Mouse (Mus musculus) CH12.LX (cell line): ENCODE results near the gene Polr2b. TPM values are rescaled to one million over a fixed set of nuclear protein-coding genes. Genes with fewer than 3 reads are reported as not detected.

ENCODE experiments used
- DNase-seq: peaks from one replicate; pipeline ENCODE4 v3.0.0-alpha.2; 2013; ENCODE audit errors: extremely low read depth
- H3K27ac ChIP-seq: 2 replicates; pipeline ENCODE4 v1.5.1; 2012; ENCODE audit warnings: low read depth, mild to moderate bottlenecking, control low read depth, moderate library complexity; ENCODE audit not compliant: insufficient read depth
- H3K27me3 ChIP-seq: replicated peaks from 2 replicates; pipeline ENCODE3; 2012; ENCODE audit warnings: inconsistent platforms
- H3K36me3 ChIP-seq, 2 experiments: replicated peaks in 1 of 2; 2 replicates each; pipeline versions ENCODE3 to v1.6.1; 2012; ENCODE audit warnings: inconsistent platforms in 1 of 2, low read length in 1 of 2, mild to moderate bottlenecking in 1 of 2, mixed read lengths in 1 of 2, moderate library complexity in 1 of 2; ENCODE audit not compliant: control insufficient read depth in 1 of 2, insufficient read depth in 1 of 2
- H3K4me1 ChIP-seq, 2 experiments: 2 replicates each; pipeline ENCODE4 v1.6.1; 2012; ENCODE audit warnings: inconsistent platforms in 1 of 2, moderate library complexity in 1 of 2; ENCODE audit not compliant: insufficient read depth in 2 of 2, control insufficient read depth in 1 of 2
- H3K4me2 ChIP-seq: 2 replicates; pipeline ENCODE4 v1.6.1; 2012; ENCODE audit warnings: low read depth, mild to moderate bottlenecking, control low read depth; ENCODE audit not compliant: poor library complexity, insufficient read depth, severe bottlenecking
- H3K4me3 ChIP-seq, 3 experiments: fragments of 150-350 bp in 1 of 3; sonication (generic) in 1 of 3; replicated peaks in 1 of 3; 2 replicates each; pipeline versions ENCODE3 to v1.5.1; 2011 to 2012; ENCODE audit warnings: low read depth in 2 of 3, low read length in 2 of 3, mild to moderate bottlenecking in 2 of 3, moderate library complexity in 2 of 3, control low read depth in 1 of 3, improper control_type of control experiment in 1 of 3, inconsistent platforms in 1 of 3, mixed read lengths in 1 of 3; ENCODE audit not compliant: poor library complexity in 1 of 3
- H3K79me2 ChIP-seq: replicated peaks from 2 replicates; pipeline ENCODE4 v1.6.1; 2012; ENCODE audit warnings: mild to moderate bottlenecking, moderate library complexity; ENCODE audit not compliant: control insufficient read depth, poor library complexity, insufficient read depth, severe bottlenecking; ENCODE audit errors: extremely low read depth
- H3K9ac ChIP-seq: 2 replicates; pipeline ENCODE4 v1.6.1; 2012; ENCODE audit warnings: low read depth, mild to moderate bottlenecking, control low read depth, moderate library complexity; ENCODE audit not compliant: insufficient read depth
- H3K9me3 ChIP-seq: replicated peaks from 2 replicates; pipeline ENCODE3; 2012; ENCODE audit warnings: low read length, inconsistent platforms, mixed read lengths
- CTCF ChIP-seq, 2 experiments: IDR thresholded peaks in 1 of 2; conservative IDR thresholded peaks in 1 of 2; 2 replicates each; pipeline ENCODE4 v1.5.1; 2011 to 2012; ENCODE audit warnings: low read depth in 2 of 2, low read length in 2 of 2, improper control_type of control experiment in 1 of 2, inconsistent platforms in 1 of 2, mild to moderate bottlenecking in 1 of 2, moderate library complexity in 1 of 2
- ETS1 ChIP-seq: conservative IDR thresholded peaks from 2 replicates; pipeline ENCODE4 v1.6.1; 2012; ENCODE audit warnings: low read depth, mild to moderate bottlenecking, inconsistent platforms, low read length, improper control_type of control experiment, moderate library complexity
- IRF4 ChIP-seq: IDR thresholded peaks from 2 replicates; pipeline ENCODE4 v1.6.1; 2014; ENCODE audit warnings: low read depth, mild to moderate bottlenecking, inconsistent platforms, low read length, improper control_type of control experiment
- PAX5 ChIP-seq: IDR thresholded peaks from 2 replicates; pipeline ENCODE4 v1.6.1; 2012; ENCODE audit warnings: low read length, inconsistent platforms, mixed read lengths
- RAD21 ChIP-seq: IDR thresholded peaks from 2 replicates; pipeline ENCODE4 v1.6.1; 2011; ENCODE audit warnings: low read depth, mild to moderate bottlenecking, low read length, improper control_type of control experiment, moderate library complexity
- RCOR1 ChIP-seq: conservative IDR thresholded peaks from 2 replicates; pipeline ENCODE4 v1.6.1; 2012; ENCODE audit warnings: low read depth, mild to moderate bottlenecking, inconsistent platforms, low read length, improper control_type of control experiment
- SIN3A ChIP-seq: IDR thresholded peaks from 2 replicates; pipeline ENCODE4 v1.6.1; 2012; ENCODE audit warnings: low read length, improper control_type of control experiment, inconsistent platforms
- SMC3 ChIP-seq: IDR thresholded peaks from 2 replicates; pipeline ENCODE4 v1.6.1; 2011; ENCODE audit warnings: low read depth, low read length, improper control_type of control experiment
- TBP ChIP-seq: conservative IDR thresholded peaks from 2 replicates; pipeline ENCODE4 v1.6.1; 2011; ENCODE audit warnings: low read depth, low read length, improper control_type of control experiment
- TCF12 ChIP-seq: IDR thresholded peaks from 2 replicates; pipeline ENCODE4 v1.6.1; 2014; ENCODE audit warnings: low read depth, mild to moderate bottlenecking, inconsistent platforms, low read length, improper control_type of control experiment
- ZNF384 ChIP-seq: IDR thresholded peaks from 2 replicates; pipeline ENCODE4 v1.6.1; 2012; ENCODE audit warnings: low read depth, low read length, improper control_type of control experiment, inconsistent platforms
- dilution Hi-C: fragments of 300-500 bp; cut with MboI; formaldehyde crosslinking; loops from 2 replicates; pipeline ENCODE4 v1.14.3; 2020; ENCODE audit warnings: low sequenced_read_pairs; ENCODE audit not compliant: extremely low pct_unique_long_range_greater_than_20kb, extremely low pct_ligation_motif_present
- in situ Hi-C: fragments of 300-500 bp; cut with MboI; formaldehyde crosslinking; loops from 3 replicates; pipeline ENCODE4 v1.14.3; 2019; ENCODE audit warnings: low sequenced_read_pairs, low pct_ligation_motif_present, low pct_unique_long_range_greater_than_20kb, mixed read lengths
- polyA plus RNA-seq: library from polyadenylated mRNA; unstranded; fragments of >175 nt; gene quantifications from 2 replicates; pipeline ENCODE4 v1.2.1, GENCODE M21; 2012; ENCODE audit warnings: low read depth; ENCODE audit not compliant: insufficient read length
- total RNA-seq, 2 experiments: library from RNA; depleted of rRNA; stranded (reverse); fragments of 300-350 nt in 1 of 2; fragments of >200 nt in 1 of 2; gene quantifications; 2 replicates each; pipeline ENCODE4 v1.2.3; 2012 to 2014

Polr2b gene
- total and polyA plus RNA-seq, 3 experiments = 88.0 to 133 (median 119) TPM

DNA sequence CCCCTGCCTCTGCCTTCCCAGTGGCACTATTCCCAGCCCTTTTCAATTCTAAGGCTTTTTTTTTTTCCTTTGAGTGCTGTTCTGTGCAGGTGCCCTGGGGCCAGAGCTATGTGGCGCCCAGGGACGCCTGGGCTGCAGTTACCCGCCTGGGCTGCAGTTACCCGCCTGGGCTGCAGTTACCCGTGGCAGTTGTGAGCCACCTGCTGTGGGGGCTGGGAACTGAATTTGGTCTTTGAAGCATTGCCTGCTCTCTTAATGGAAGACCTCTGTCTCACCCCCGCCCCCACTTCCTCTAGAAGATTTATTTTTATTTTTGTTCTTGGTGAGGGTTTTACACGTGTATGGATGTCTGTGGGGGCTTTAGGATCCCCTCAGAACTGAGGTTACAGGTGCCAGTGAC is 36.8 kb upstream of the Polr2b start:
- peak; percentile 76 for DNase-seq
- H3K27ac ChIP-seq = no peak overlapping the region
- H3K4me2 ChIP-seq = no peak overlapping the region
- H3K79me2 ChIP-seq = peaks cover 97% of the 10 kb centered on the region
- H3K9ac ChIP-seq = no peak overlapping the region
- in situ Hi-C loops = no loop called here
- TF ChIP-seq CTCF (conservative IDR thresholded peaks at IDR 0.05 in 1 of 2, IDR thresholded peaks at IDR 0.05 in 1 of 2; ENCODE audit: low read depth in 2 of 2, low read length in 2 of 2) = peak in 1 of 2 experiments; percentile 37; a peak in 2 of 4 replicates
- no peak for TF ChIP-seq TCF12
- TF ChIP-seq ZNF384 = 0 out of 2 replicates have a peak, but pooled peaks have one; percentile 12
- H3K27me3 ChIP-seq = no peaks in the 10 kb centered on the region
- peaks cover 9% of the 10 kb centered on the region for H3K9me3 ChIP-seq
- no peak overlapping the region for H3K4me3 ChIP-seq
- H3K4me1 ChIP-seq = peaks cover 5 to 59% of the 10 kb centered on the region in 2 experiments; a peak in 3 of 4 replicates
- H3K36me3 ChIP-seq = peaks cover 59 to 82% of the 10 kb centered on the region in 2 experiments
- dilution Hi-C loops = no loop called here

- peaks cover 5 to 44% of the 10 kb centered on the region in 2 experiments; a peak in 3 of 4 replicates for H3K4me1 ChIP-seq
- no peak overlapping the region for H3K4me3 ChIP-seq
- dilution Hi-C loops (no loop called here), in situ Hi-C loops (no loop called here)
- no peak overlapping the region for H3K27ac ChIP-seq
- no peak overlapping the region for H3K9ac ChIP-seq
- no peak for DNase-seq
- peaks cover 60 to 84% of the 10 kb centered on the region in 2 experiments for H3K36me3 ChIP-seq
- H3K27me3 ChIP-seq = no peaks in the 10 kb centered on the region
- H3K9me3 ChIP-seq = no peaks in the 10 kb centered on the region
- no peak overlapping the region for H3K4me2 ChIP-seq
- H3K79me2 ChIP-seq = peaks cover 86% of the 10 kb centered on the region
- TF ChIP-seq RAD21 (peak; percentile 27), TBP (no peak), SMC3 (peak; percentile 29), ZNF384 (no peak), CTCF (conservative IDR thresholded peaks at IDR 0.05 in 1 of 2, IDR thresholded peaks at IDR 0.05 in 1 of 2; ENCODE audit: low read depth in 2 of 2, low read length in 2 of 2) (peak; percentile 64 to 74)
- TF ChIP-seq, all 38 proteins: peak for 3
Observed at GRCm38 (mm10) chr5:77275950-77276349, 34.0 kb upstream of the Polr2b start.

DNA sequence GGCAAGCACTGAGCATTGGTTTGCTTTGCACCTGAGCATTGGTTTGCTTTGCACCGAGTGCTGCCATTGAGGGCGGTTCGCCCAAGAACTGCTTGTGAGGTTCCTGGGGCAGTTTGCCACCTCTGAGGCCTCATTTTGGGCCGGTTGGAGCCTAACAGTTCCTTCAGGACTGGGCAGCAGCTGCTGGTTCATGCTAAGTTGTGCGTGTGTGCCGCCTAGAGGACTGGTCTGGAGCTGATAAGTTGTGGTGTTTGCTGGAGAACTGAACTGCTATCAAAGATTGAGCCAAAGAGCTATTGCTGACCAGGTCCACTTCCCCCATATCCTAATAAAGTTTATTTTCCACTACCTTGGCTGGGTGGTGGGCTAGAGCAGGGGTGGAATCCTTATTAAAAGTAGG is 32.7 kb upstream of the Polr2b start:
- Histone ChIP-seq H3K4me3 (no peak overlapping the region), H3K9ac (no peak overlapping the region), H3K79me2 (peaks cover 83% of the 10 kb centered on the region), H3K27ac (no peak overlapping the region), H3K27me3 (no peaks in the 10 kb centered on the region), H3K9me3 (no peaks in the 10 kb centered on the region), H3K36me3 (peaks cover 67 to 86% of the 10 kb centered on the region in 2 experiments), H3K4me1 (peaks cover 5 to 34% of the 10 kb centered on the region in 2 experiments; a peak in 3 of 4 replicates), H3K4me2 (no peak overlapping the region)
- in situ Hi-C loops = no loop called here
- DNase-seq = no peak
- TF ChIP-seq IRF4 = no peak
- TF ChIP-seq PAX5 = no peak
- no peak for TF ChIP-seq SIN3A
- TF ChIP-seq ETS1 = no peak
- no peak for TF ChIP-seq RCOR1
- dilution Hi-C loops = no loop called here
